Mouse (Mus musculus) heart, adult 2 months (tissue): Measurements from ENCODE around the gene Arhgap25.

Source experiments
- CTCF ChIP-seq: fragments of 200-600 bp; IDR thresholded peaks from 2 replicates; pipeline ENCODE4 v1.8.1; 2022; ENCODE audit warnings: antibody characterized with exemption, mild to moderate bottlenecking, moderate library complexity
- EP300 ChIP-seq: fragments of 200-500 bp; IDR thresholded peaks from 2 replicates; pipeline ENCODE4 v1.6.1; 2011; ENCODE audit warnings: low read depth, low read length, control low read depth; ENCODE audit not compliant: insufficient read depth
- POLR2A ChIP-seq: fragments of 200-500 bp; IDR thresholded peaks from 2 replicates; pipeline ENCODE4 v1.6.1; 2011; ENCODE audit warnings: mild to moderate bottlenecking, low read depth, low read length, control low read depth; ENCODE audit not compliant: insufficient read depth

- TF ChIP-seq CTCF = no peak
- TF ChIP-seq EP300 = no peak
- no peak for TF ChIP-seq POLR2A
Observed at GRCm38 (mm10) chr6:87553724-87554123, 20.7 kb upstream of the Arhgap25 start.
